Comparison of ENCODE assay signal across 8 mouse cellular contexts in the genomic region with DNA sequence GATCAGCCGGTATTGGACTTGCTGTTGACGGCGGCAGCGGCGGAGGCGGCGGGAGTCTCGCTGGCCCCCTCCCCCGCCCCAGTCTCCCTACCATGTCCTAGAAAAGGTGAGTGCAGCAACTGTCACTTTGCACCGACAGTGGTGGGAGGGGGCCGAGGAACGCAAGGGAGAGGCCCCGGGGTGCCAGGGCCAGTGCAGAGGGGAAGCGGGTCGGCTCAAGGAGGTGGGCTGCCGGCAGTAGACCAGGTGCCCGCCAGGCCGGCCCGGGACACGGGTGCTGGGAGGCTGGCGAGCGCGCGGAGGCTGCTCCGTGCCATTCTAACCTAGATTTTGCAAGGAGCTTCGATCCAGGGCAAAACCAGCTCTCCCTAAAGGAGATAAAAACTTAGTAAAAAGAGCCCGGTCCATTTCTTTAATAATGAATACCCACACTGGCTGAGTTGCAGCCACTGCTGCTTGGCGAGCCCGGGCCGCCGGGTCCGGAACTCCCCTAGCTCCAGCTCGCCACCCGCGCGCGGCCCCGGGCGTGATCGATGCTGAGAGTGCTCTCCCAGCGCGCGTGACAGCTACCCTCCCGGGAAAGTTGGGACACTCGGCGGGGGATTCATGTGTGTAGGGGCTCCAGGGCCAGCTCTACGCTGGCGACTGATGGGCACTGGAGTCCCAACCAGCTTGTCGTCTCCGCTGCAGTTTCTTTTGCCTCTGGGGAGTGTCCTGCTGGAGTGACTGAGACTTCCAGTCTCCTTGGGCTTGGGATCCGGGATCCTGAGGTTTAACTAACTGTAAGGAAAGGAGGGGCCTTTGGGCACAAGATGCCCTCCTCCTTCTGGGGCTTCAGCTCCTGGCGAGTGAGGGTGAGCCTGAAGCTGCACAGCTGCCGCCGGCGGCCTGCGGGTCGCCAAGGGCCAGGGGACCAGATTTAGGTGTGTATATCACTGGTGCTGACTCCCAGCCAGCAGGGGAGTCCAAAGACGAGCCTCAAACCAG. TPM values are rescaled to one million over a fixed set of nuclear protein-coding genes. Genes with fewer than 3 reads are reported as not detected.
DNase-seq lines count a peak whose midpoint lies in the region; ATAC-seq and TF ChIP-seq lines count a peak whose summit lies in the region.

No protein-coding gene starts in this region.

- H3K27me3 ChIP-seq in forebrain, postnatal 0 days (ENCODE audit: insufficient read depth, low read length), result peaks cover 9% of the 10 kb centered on the region
- H3K27me3 ChIP-seq in lung, embryonic 14.5 days (ENCODE audit: insufficient read depth, low read length), result peaks cover 45% of the 10 kb centered on the region

- H3K27ac ChIP-seq in forebrain, postnatal 0 days (ENCODE audit: low read depth, low read length), result peak overlapping the region; percentile 21; the same call in 1 of the 2 replicates
- H3K27ac ChIP-seq in layer of hippocampus, adult 2 months, result peak overlapping the region; percentile 99
- H3K27ac ChIP-seq in lung, embryonic 14.5 days (ENCODE audit: low read depth), result no peak overlapping the region

- peak overlapping the region; percentile 64 for H3K4me3 ChIP-seq in forebrain, postnatal 0 days (ENCODE audit: low read depth, low read length)
- peak overlapping the region; percentile 66 for H3K4me3 ChIP-seq in layer of hippocampus, adult 2 months
- H3K4me3 ChIP-seq in lung, embryonic 14.5 days (ENCODE audit: low read depth, low read length), result peak overlapping the region; percentile 61

- no peaks in the 10 kb centered on the region for H3K36me3 ChIP-seq in forebrain, postnatal 0 days (ENCODE audit: insufficient read depth)
- H3K36me3 ChIP-seq in lung, embryonic 14.5 days (ENCODE audit: insufficient read depth), result no peaks in the 10 kb centered on the region

- no peak for ATAC-seq in forebrain, postnatal 0 days
- no peak for ATAC-seq in lung, embryonic 14.5 days (ENCODE audit: insufficient read depth)
- no peak for ATAC-seq in granulocyte monocyte progenitor cell, adult 5-6 weeks (replicated peaks; ENCODE audit: poor library complexity, severe bottlenecking)

- WGBS in forebrain, postnatal 0 days, result under 1% methylated on average over 58 of the region's 58 CpGs
- under 1% methylated on average over 58 of the region's 58 CpGs for WGBS in lung, embryonic 14.5 days

- 0 out of 2 replicates have a peak, but pooled peaks cover 3% of the 10 kb centered on the region for H3K4me1 ChIP-seq in forebrain, postnatal 0 days (ENCODE audit: insufficient read depth)
- no peaks in the 10 kb centered on the region; the same call in 1 of the 2 replicates for H3K4me1 ChIP-seq in lung, embryonic 14.5 days (ENCODE audit: insufficient read depth)

- DNase-seq in Muller cell, postnatal 12 days (ENCODE audit: inconsistent ontology term), result peak; percentile 75
- peak; percentile 49 for DNase-seq in cerebellum, adult 11 months
- DNase-seq in forebrain, postnatal 0 days, result peak; percentile 33
- DNase-seq in heart, postnatal 4 days, result peak; percentile 50
- peak; percentile 29 to 64 for DNase-seq in layer of hippocampus, adult 2 months (ENCODE audit: low spot score in 2 of 2)
- peak; percentile 58 for DNase-seq in lung, embryonic 14.5 days
- peak; percentile 47 to 59 for DNase-seq in right cerebral cortex, adult 2 months (ENCODE audit: low spot score in 2 of 2)

- TF ChIP-seq CTCF in forebrain, postnatal 0 days (IDR thresholded peaks at IDR 0.05; ENCODE audit: low read depth), result no peak
- no peak for TF ChIP-seq CTCF in layer of hippocampus, adult 2 months (conservative IDR thresholded peaks at IDR 0.05)
- TF ChIP-seq CTCF in lung, embryonic 14.5 days (IDR thresholded peaks at IDR 0.05; ENCODE audit: low read depth), result no peak

- H3K4me2 ChIP-seq in forebrain, postnatal 0 days (ENCODE audit: low read depth), result peak overlapping the region; percentile 100
- H3K4me2 ChIP-seq in lung, embryonic 14.5 days, result peak overlapping the region; percentile 79

- H3K9me3 ChIP-seq in forebrain, postnatal 0 days (ENCODE audit: low read length), result no peaks in the 10 kb centered on the region
- no peaks in the 10 kb centered on the region for H3K9me3 ChIP-seq in lung, embryonic 14.5 days (ENCODE audit: low read depth, low read length)

- peak overlapping the region; percentile 59 for H3K9ac ChIP-seq in forebrain, postnatal 0 days
- H3K9ac ChIP-seq in lung, embryonic 14.5 days, result peak overlapping the region; percentile 43

RNA-seq across cellular contexts. Expression of a gene that starts 1.2 kb away (rescaled TPM):
- 8.0 and 13.4 TPM in 2 replicates for total RNA-seq in forebrain, postnatal 0 days (2014; rRNA removed)
- polyA plus RNA-seq in forebrain, postnatal 0 days (2015; fragmentation: Nextera tagmentation; extraction: Ambion mirVana), result 6.4 and 10.4 TPM in 2 replicates
- 10 to 100 TPM; 10.3 to 13.8 TPM for total RNA-seq in heart, postnatal 4 days (2021)
- 100 to 1,000 TPM; 153 to 168 TPM for total RNA-seq in layer of hippocampus, adult 2 months (2021)
- 3.8 and 4.1 TPM in 2 replicates for polyA plus RNA-seq in lung, embryonic 14.5 days (2014; fragmentation: Nextera tagmentation; extraction: Ambion mirVana)
- 0.11 TPM in 1 of 2 replicates, not detected in the other for total RNA-seq in granulocyte monocyte progenitor cell, adult 5-6 weeks (2014; fragmentation: Nextera tagmentation)
- 0.04 and 0.05 TPM in 2 replicates for total RNA-seq in granulocyte monocyte progenitor cell, adult 5-6 weeks (2017)
